Mouse (Mus musculus): Measurements from ENCODE around the gene Dcpp1. TPM values are rescaled to one million over a fixed set of nuclear protein-coding genes. Genes with fewer than 3 reads are reported as not detected.

Dcpp1 gene
- polyA plus RNA-seq, 1 experiment, result not detected

DNA sequence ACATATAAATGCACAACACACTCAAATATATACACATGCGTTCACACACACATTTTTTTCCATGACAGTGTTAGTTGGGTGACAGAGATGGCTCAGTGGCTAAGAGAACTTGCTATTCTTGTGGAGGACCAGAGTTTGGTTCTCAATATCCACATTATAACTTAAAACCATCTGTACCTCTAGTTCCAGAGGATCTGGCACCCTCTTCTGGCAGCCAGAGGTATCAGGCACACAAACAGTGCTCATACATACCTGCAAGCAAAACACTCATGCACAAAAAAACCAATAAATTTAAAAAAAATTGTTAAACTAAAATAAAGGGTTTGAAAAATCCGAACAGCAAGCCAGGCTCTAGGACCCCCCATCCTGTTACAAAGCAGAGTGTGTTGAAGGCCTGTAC is 30.6 kb upstream of the Dcpp1 start:
- Histone ChIP-seq H3K27me3 (ENCODE audit: control insufficient read depth, insufficient read depth, low read length, poor library complexity, severe bottlenecking) (no peaks in the 10 kb centered on the region), H3K9ac (ENCODE audit: low read depth, poor library complexity, severe bottlenecking) (no peak overlapping the region), H3K9me3 (replicated peaks; ENCODE audit: control insufficient read depth, insufficient read depth, low read length, poor library complexity, severe bottlenecking) (no peaks in the 10 kb centered on the region), H3K4me3 (ENCODE audit: low read depth, low read length) (no peak overlapping the region), H3K4me1 (ENCODE audit: control insufficient read depth, insufficient read depth, low read length) (no peaks in the 10 kb centered on the region), H3K27ac (ENCODE audit: insufficient read depth, low read length) (no peak overlapping the region), H3K36me3 (ENCODE audit: control insufficient read depth, insufficient read depth, low read length, poor library complexity, severe bottlenecking) (no peaks in the 10 kb centered on the region)
- TF ChIP-seq POLR2A (IDR thresholded peaks at IDR 0.05; ENCODE audit: insufficient read depth, low read length) (no peak), EP300 (IDR thresholded peaks at IDR 0.05; ENCODE audit: insufficient read depth, low read depth, low read length) (no peak), CTCF (IDR thresholded peaks at IDR 0.05; ENCODE audit: low read depth, low read length) (no peak)

DNA sequence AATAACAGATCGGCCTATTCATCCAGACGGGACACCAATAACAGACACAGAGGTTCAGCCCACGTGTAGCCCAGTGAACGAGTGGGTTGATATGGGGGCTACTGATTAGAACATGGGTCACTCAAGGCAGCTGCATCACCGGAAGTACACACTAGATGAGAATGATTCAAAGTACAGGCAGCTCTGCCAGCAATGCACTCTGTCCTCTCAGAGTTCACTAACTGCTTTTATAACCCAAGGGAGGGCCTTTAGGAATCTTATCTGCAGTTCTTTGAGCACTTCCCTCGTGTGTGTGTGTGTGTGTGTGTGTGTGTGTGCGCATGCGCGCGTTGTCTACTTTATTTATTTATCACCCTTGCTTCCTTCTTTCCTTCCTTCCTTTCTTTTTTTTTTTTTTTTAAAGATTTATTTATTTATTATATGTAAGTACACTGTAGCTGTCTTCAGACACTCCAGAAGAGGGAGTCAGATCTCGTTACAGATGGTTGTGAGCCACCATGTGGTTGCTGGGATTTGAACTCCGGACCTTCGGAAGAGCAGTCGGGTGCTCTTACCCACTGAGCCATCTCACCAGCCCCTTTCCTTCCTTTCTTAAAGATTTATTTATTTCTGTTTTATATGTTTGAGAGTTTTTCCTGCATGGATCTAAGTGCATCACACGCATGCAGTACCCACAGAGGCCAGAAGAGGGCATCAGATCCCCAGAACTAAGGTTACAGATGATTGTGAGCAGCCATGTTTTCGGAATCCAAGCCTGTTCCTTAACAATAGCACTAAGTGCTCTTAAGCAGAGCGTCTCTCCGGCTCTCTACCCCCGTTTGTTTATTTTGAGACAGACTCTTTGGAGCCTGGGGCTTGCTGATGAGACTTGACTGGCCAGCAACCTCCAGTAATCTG is 29.6 kb upstream of the Dcpp1 start:
- no peaks in the 10 kb centered on the region for H3K9me3 ChIP-seq (replicated peaks; ENCODE audit: control insufficient read depth, insufficient read depth, low read length, poor library complexity, severe bottlenecking)
- no peak overlapping the region for H3K9ac ChIP-seq (ENCODE audit: low read depth, poor library complexity, severe bottlenecking)
- no peaks in the 10 kb centered on the region for H3K4me1 ChIP-seq (ENCODE audit: control insufficient read depth, insufficient read depth, low read length)
- no peaks in the 10 kb centered on the region for H3K27me3 ChIP-seq (ENCODE audit: control insufficient read depth, insufficient read depth, low read length, poor library complexity, severe bottlenecking)
- H3K4me3 ChIP-seq (ENCODE audit: low read depth, low read length), result no peak overlapping the region
- no peaks in the 10 kb centered on the region for H3K36me3 ChIP-seq (ENCODE audit: control insufficient read depth, insufficient read depth, low read length, poor library complexity, severe bottlenecking)
- no peak for TF ChIP-seq POLR2A (IDR thresholded peaks at IDR 0.05; ENCODE audit: insufficient read depth, low read length)
- peak; percentile 45 for TF ChIP-seq CTCF (IDR thresholded peaks at IDR 0.05; ENCODE audit: low read depth, low read length)
- H3K27ac ChIP-seq (ENCODE audit: insufficient read depth, low read length), result no peak overlapping the region

DNA sequence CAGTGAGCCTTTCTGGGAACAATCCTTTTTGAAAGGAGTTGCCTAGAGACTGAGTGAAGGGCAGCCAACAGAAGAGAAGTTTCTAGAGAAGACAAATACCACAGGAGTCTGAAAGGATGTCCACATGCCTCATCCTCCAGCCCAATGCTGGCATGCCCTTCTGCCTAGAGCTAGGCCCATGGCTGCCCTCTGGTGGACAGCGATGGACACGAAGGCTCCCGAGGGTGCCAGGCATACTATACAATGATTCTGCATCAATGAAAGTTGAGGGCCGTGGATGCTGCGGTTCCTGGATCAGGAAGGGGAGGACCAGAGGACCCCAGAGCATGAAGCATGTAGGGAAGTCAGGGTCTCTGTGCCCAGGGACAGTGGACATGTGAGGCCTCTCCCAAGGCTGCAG is 27.4 kb upstream of the Dcpp1 start:
- Histone ChIP-seq H3K4me3 (ENCODE audit: low read depth, low read length) (no peak overlapping the region), H3K36me3 (ENCODE audit: control insufficient read depth, insufficient read depth, low read length, poor library complexity, severe bottlenecking) (no peaks in the 10 kb centered on the region), H3K4me1 (ENCODE audit: control insufficient read depth, insufficient read depth, low read length) (no peaks in the 10 kb centered on the region), H3K9ac (ENCODE audit: low read depth, poor library complexity, severe bottlenecking) (no peak overlapping the region), H3K9me3 (replicated peaks; ENCODE audit: control insufficient read depth, insufficient read depth, low read length, poor library complexity, severe bottlenecking) (no peaks in the 10 kb centered on the region), H3K27ac (ENCODE audit: insufficient read depth, low read length) (no peak overlapping the region), H3K27me3 (ENCODE audit: control insufficient read depth, insufficient read depth, low read length, poor library complexity, severe bottlenecking) (no peaks in the 10 kb centered on the region)
- TF ChIP-seq CTCF (IDR thresholded peaks at IDR 0.05; ENCODE audit: low read depth, low read length) (peak; percentile 84), POLR2A (IDR thresholded peaks at IDR 0.05; ENCODE audit: insufficient read depth, low read length) (no peak)

- TF ChIP-seq EP300 (IDR thresholded peaks at IDR 0.05; ENCODE audit: insufficient read depth, low read depth, low read length) (no peak), POLR2A (IDR thresholded peaks at IDR 0.05; ENCODE audit: insufficient read depth, low read length) (no peak), CTCF (IDR thresholded peaks at IDR 0.05; ENCODE audit: low read depth, low read length) (no peak)
- Histone ChIP-seq H3K4me3 (ENCODE audit: low read depth, low read length) (no peak overlapping the region), H3K27me3 (ENCODE audit: control insufficient read depth, insufficient read depth, low read length, poor library complexity, severe bottlenecking) (no peaks in the 10 kb centered on the region), H3K9me3 (replicated peaks; ENCODE audit: control insufficient read depth, insufficient read depth, low read length, poor library complexity, severe bottlenecking) (no peaks in the 10 kb centered on the region), H3K27ac (ENCODE audit: insufficient read depth, low read length) (no peak overlapping the region), H3K4me1 (ENCODE audit: control insufficient read depth, insufficient read depth, low read length) (no peaks in the 10 kb centered on the region), H3K36me3 (ENCODE audit: control insufficient read depth, insufficient read depth, low read length, poor library complexity, severe bottlenecking) (no peaks in the 10 kb centered on the region), H3K9ac (ENCODE audit: low read depth, poor library complexity, severe bottlenecking) (no peak overlapping the region)
Measured at GRCm38 (mm10) chr17:23854229-23854765, 26.4 kb upstream of the Dcpp1 start.

DNA sequence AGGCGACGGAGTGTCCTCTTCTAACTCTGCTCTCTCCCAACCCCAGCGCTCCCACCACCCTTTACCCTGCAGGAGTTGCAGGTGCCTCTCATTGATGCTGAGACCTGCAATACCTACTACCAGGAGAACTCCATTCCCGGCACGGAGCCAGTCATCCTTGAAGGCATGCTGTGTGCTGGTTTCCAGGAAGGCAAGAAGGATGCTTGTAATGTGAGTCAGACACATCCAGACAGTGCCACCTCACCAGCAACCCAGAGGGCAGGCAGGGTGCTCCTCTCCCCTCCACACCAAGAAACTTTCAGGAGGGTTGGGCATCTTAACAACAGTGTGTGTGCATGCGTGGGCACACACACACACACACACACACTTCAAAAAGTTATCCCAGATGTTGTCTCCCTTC is 23.5 kb upstream of the Dcpp1 start:
- Histone ChIP-seq H3K4me1 (ENCODE audit: control insufficient read depth, insufficient read depth, low read length) (no peaks in the 10 kb centered on the region), H3K27ac (ENCODE audit: insufficient read depth, low read length) (no peak overlapping the region), H3K36me3 (ENCODE audit: control insufficient read depth, insufficient read depth, low read length, poor library complexity, severe bottlenecking) (no peaks in the 10 kb centered on the region), H3K27me3 (ENCODE audit: control insufficient read depth, insufficient read depth, low read length, poor library complexity, severe bottlenecking) (no peaks in the 10 kb centered on the region), H3K9ac (ENCODE audit: low read depth, poor library complexity, severe bottlenecking) (no peak overlapping the region), H3K4me3 (ENCODE audit: low read depth, low read length) (no peak overlapping the region), H3K9me3 (replicated peaks; ENCODE audit: control insufficient read depth, insufficient read depth, low read length, poor library complexity, severe bottlenecking) (no peaks in the 10 kb centered on the region)
- TF ChIP-seq POLR2A (IDR thresholded peaks at IDR 0.05; ENCODE audit: insufficient read depth, low read length) (no peak), EP300 (IDR thresholded peaks at IDR 0.05; ENCODE audit: insufficient read depth, low read depth, low read length) (no peak), CTCF (IDR thresholded peaks at IDR 0.05; ENCODE audit: low read depth, low read length) (no peak)

DNA sequence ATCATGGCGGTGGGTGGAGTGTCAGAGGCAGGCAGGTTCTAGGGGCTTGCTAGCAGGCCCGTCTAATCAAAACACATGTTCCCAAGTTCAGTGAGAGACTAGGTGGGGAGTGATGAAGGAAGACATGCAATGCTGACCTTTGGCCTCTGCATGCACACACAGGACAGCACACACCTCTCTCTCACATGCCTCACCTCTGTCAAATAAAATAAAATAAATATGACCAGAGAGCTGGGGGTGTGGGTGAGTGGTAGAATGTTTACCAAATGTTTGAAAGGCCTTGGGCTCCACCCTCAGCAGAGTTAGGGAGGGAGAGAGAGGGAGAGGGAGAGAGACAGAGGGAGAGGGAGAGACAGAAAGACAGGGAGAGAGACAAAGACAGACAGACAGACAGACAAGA is 22.8 kb upstream of the Dcpp1 start:
- no peaks in the 10 kb centered on the region for H3K27me3 ChIP-seq (ENCODE audit: control insufficient read depth, insufficient read depth, low read length, poor library complexity, severe bottlenecking)

More for the DNA sequence above, 22.8 kb upstream of the Dcpp1 start:
- Histone ChIP-seq H3K36me3 (ENCODE audit: control insufficient read depth, insufficient read depth, low read length, poor library complexity, severe bottlenecking) (no peaks in the 10 kb centered on the region), H3K27ac (ENCODE audit: insufficient read depth, low read length) (no peak overlapping the region), H3K9me3 (replicated peaks; ENCODE audit: control insufficient read depth, insufficient read depth, low read length, poor library complexity, severe bottlenecking) (no peaks in the 10 kb centered on the region), H3K4me3 (ENCODE audit: low read depth, low read length) (no peak overlapping the region), H3K4me1 (ENCODE audit: control insufficient read depth, insufficient read depth, low read length) (no peaks in the 10 kb centered on the region), H3K9ac (ENCODE audit: low read depth, poor library complexity, severe bottlenecking) (no peak overlapping the region)
- TF ChIP-seq EP300 (IDR thresholded peaks at IDR 0.05; ENCODE audit: insufficient read depth, low read depth, low read length), result no peak
- no peak for TF ChIP-seq POLR2A (IDR thresholded peaks at IDR 0.05; ENCODE audit: insufficient read depth, low read length)
- TF ChIP-seq CTCF (IDR thresholded peaks at IDR 0.05; ENCODE audit: low read depth, low read length), result no peak

Data from ES-Bruce4 (cell line).